Mouse (Mus musculus): ENCODE results near the gene Mpl. TPM values are rescaled to one million over a fixed set of nuclear protein-coding genes. Genes with fewer than 3 reads are reported as not detected.
A peak's percentile ranks its signal among the peaks of the same experiment; 100 is the strongest.

Gene Mpl
- 0.72 and 3.8 TPM in 2 replicates for total RNA-seq (2015; ENCODE audit: low replicate concordance)
- 0.77 TPM in 1 of 2 replicates, not detected in the other for total RNA-seq (2017; ENCODE audit: low replicate concordance)

DNA sequence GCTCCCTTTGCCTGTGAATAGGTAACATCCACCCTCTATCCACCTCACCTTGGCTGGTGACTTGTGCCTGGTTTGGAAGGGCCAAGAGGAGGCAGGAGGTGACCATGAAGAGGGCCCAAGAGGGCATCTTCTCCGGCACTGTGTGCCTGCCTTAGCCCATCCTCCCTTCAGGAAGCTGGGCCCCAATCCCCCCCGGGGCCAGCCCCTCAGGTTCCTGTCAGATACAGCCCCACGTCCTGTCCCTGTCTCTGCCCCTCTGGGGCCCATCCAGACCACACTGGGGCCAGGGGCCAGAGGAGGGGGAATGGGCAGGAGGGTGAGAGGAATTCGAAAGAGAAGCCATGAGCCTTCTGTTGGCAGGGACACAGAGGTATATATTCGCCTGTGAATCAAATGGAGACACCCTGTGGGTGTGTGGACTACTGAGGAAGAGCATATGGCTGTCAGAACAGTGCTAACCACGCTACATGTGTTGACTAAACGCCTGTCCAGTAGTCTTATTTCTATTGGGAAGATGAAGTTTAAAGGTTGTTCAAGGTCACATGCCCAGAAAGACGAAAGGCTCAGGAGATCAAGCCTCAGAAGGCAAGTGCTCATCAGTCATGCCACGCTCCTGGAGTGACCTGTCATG lies at the start of gene Mpl:
Mpl (minus strand) TSS at position 169 of the 631 bp plus-strand sequence.
- no peak for ATAC-seq (replicated peaks; ENCODE audit: low FRiP score, poor library complexity, severe bottlenecking)

- ATAC-seq (replicated peaks; ENCODE audit: low FRiP score, poor library complexity, severe bottlenecking): no peak
Measured at GRCm38 (mm10) chr4:118505551-118505950, 48.2 kb upstream of the Mpl start.

- ATAC-seq (replicated peaks; ENCODE audit: low FRiP score, poor library complexity, severe bottlenecking): no peak
Measured at GRCm38 (mm10) chr4:118500792-118501191, 43.5 kb upstream of the Mpl start.

GRCm38 (mm10) chr4:118500171-118500724 lies 42.9 kb upstream of the Mpl start:
- no peak for ATAC-seq (replicated peaks; ENCODE audit: low FRiP score, poor library complexity, severe bottlenecking)

DNA sequence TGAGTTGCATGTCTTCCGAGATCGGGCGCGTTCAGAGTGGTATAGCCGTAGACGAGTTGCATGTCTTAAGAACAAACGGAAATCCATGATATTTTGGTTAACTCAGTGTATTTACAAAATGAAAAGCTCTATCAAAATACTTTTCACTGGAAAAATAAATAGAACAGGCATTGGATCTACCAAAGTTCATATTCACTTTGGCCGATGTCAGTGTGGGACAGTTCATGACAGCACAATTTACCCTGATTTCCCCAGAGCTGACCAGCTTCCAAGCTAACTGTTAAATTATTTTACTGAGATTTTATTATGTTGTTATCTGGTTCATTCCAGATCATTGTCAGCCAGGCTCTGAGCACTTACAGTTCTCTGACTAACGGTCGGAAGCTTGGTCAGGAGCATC lies 33.1 kb upstream of the Mpl start:
- no peak for ATAC-seq (replicated peaks; ENCODE audit: low FRiP score, poor library complexity, severe bottlenecking)

- no peak for ATAC-seq (replicated peaks; ENCODE audit: low FRiP score, poor library complexity, severe bottlenecking)
Measured at GRCm38 (mm10) chr4:118489717-118490132, 32.4 kb upstream of the Mpl start, which contains the start of gene Tie1. TSS of gene Tie1 (minus strand) at chr4:118490061.

GRCm38 (mm10) chr4:118476773-118477530 lies 19.6 kb upstream of the Mpl start:
- no peak for ATAC-seq (replicated peaks; ENCODE audit: low FRiP score, poor library complexity, severe bottlenecking)

DNA sequence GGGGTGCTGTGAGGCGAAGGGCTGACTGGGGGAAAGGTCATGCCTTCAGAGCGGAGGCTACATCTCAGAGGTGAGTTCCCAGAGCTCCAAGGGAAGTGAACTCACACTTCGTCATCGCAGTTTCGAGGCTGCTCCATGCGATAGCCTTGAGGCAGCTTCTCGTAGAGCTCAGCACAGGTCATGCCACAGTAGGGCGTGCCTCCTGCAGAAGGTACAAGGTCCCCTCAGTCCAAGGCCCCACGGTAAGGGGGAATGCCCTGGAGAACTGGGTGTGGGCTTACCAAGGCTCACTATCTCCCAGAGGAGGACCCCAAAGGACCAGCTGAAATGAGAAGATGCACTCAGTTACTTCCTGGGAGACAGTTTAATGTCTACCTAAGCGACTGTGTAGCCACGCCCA lies 15.4 kb upstream of the Mpl start:
- ATAC-seq (replicated peaks; ENCODE audit: low FRiP score, poor library complexity, severe bottlenecking): no peak

DNA sequence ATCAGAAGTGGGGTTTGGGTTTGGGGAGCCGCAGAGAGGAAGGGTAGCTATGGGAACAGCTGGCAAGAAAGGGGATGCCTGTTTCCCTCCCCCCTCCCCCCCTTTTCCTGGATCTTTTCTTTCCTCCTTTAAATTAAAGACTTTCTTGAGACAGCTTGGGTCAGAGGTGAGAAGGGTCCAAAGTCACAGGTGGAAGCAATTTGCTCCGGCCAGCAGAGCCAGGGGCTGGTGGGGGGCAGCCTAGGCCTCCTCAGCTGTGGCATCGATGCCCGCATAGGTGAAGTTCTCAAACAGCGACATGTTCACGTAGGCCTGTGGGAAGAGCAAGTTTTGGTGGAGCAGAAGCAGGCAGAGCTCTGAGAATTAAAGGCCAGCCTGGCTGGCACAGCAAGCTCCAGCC lies 14.0 kb upstream of the Mpl start:
- ATAC-seq (replicated peaks; ENCODE audit: low FRiP score, poor library complexity, severe bottlenecking): no peak

DNA sequence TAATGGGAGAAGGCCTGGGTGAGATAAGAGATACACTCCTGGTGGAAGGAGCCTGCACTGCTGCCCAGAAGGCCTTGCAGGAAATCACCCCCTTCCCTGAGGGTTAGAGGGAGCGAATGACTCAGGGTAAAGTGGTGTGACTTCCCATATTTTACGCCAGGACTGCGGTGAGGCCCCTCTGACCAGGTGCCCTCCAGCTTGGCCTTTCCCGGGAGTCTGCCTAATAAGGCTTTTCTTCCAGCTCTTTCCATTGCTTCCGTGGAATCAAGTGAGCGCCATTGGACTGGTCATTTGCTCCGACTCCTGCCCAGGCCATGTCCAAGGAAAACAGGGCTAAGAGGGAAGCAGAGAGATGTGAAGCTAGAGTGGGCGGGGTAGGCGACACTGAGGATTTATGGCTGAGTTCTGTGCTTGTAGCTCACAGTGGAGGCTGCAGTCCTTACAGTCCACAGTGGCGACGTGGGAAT lies 8.4 kb upstream of the Mpl start:
- no peak for ATAC-seq (replicated peaks; ENCODE audit: low FRiP score, poor library complexity, severe bottlenecking)

DNA sequence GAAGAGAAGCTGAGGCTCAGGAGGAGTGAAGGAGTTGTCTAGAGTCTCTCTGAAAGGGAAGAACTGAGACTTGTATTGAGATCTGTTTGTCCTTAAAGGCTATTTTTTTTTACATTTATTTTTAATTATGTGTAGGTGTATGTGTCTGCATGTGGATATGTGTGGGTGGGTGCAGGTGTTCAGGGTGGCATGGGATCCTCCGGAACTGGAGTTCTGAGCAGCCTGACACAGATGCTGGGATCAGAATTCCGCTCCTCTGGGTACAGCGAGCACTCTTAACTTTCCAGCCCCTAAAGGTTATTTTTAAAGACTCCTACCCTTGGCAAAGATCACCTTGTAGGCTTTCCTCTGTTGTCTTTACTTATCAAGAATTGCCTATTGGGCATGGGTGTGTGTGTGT lies 7.6 kb upstream of the Mpl start:
- ATAC-seq (replicated peaks; ENCODE audit: low FRiP score, poor library complexity, severe bottlenecking): no peak

DNA sequence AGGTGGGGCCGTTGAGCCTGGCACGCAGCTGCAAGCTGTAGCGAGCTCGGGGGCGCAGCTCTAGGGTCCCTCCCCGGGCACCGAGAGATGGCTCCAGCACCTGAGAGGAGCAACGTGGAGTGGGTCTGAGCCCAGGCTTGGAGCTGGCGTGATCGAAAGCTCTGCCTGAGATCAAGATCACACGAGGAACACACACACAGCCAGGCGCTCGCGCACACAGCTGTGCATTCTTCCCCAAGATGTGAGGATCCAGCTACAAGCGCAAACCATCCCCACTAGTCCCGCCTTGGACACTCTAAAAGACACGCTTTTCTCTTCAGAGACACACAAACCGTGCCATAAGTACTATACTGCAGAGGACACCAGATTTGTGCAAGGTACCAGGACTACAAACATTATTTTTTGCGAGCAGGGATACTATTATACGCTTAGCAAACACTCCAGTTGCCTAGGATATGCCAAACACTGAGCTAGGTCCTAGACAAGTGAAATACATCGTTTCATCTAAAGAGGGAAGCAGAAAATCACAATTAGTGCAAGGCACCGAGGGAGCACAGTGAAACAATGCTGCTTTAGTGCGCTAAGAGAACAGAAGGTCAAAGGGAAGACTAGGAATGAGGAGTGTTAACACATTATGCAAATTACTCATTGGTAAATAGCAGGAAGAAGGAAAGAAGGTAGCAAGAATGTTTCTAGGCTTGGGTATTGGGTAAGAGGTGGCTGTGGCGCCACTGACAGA lies 10.7 kb downstream of the Mpl start:
- ATAC-seq (replicated peaks; ENCODE audit: low FRiP score, poor library complexity, severe bottlenecking): no peak

- ATAC-seq (replicated peaks; ENCODE audit: low FRiP score, poor library complexity, severe bottlenecking): no peak
Measured at GRCm38 (mm10) chr4:118445781-118446414, 11.4 kb downstream of the Mpl start.

GRCm38 (mm10) chr4:118445088-118445487 lies 12.2 kb downstream of the Mpl start:
- ATAC-seq (replicated peaks; ENCODE audit: low FRiP score, poor library complexity, severe bottlenecking): no peak

DNA sequence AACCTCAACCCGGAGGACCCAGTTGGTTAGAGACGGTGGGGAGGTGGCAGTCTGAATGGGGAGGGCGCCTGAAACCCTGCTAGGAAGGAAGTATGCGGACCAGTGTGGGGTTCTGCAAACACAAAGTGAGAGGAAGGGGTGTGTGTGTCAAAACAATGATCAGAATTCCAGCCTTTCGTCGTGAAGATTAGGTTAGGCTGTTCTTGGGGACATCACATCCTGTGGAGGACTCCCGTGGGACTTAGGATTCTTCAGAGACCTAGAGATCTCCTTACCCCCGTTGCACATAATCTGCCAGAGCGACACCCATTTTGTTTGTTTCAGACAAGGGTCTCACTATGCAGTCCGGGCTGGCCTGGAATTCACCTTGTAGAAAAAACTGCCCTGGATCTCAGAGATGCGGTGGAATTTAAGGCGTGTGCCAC lies 19.5 kb downstream of the Mpl start:
- peak; percentile 57 for ATAC-seq (replicated peaks; ENCODE audit: low FRiP score, poor library complexity, severe bottlenecking)

GRCm38 (mm10) chr4:118436820-118437603 lies 20.3 kb downstream of the Mpl start, which contains the start of gene Cdc20:
TSS of gene Cdc20 (minus strand) at chr4:118437352.
- peak; percentile 93 for ATAC-seq (replicated peaks; ENCODE audit: low FRiP score, poor library complexity, severe bottlenecking)

DNA sequence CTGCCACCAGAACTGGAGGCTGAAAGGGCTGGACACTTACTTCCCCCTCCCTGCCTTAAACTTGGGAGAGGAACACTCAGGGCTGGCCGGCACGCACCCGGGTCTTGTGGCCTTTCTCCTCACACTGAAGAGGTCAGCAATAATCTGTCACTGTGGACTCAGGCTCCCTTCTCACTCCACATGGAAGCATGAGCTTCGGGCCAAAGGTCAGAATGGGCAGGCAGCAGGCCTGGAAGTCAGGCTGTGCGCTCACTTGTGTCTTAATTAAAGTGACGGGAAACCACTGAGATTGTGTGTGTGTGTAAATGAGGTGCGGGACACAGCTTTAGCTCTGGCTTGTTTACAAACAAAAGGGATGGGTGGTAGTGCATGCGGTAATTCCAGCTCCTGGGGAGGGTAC lies 25.0 kb downstream of the Mpl start:
- no peak for ATAC-seq (replicated peaks; ENCODE audit: low FRiP score, poor library complexity, severe bottlenecking)

DNA sequence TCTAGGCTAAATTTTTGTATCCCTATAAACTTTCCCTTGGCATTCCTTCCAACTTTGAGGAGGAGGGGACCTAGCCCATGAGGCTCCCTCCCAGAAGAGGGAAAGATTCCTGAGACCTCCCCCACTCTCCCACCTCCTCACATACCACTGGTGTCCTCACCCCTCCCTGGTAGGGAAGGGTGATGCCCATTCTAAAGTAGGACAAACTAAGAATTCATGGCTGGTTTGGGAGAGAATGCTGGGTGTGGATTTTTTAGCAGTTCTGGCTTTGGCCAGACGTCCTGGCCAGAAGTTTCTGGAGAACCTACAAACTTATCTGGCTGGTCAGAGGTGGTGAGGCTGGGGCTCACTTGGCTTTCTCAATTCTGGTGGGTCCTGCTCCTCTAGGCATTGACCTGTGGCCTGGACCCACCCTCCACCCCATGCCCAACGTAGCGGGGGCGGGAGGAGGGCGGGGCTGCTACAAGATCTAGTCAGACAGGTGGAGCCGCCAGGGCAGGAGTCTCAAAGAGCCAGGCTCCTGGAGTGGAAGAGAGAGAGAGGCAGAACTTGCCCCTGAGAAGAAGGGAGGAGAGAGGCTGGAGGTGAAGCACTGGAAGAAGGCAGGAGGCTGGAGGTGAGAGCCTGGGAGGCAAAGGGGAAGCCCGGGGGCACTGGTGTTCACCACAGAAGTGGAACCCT lies 28.0 kb downstream of the Mpl start:
- no peak for ATAC-seq (replicated peaks; ENCODE audit: low FRiP score, poor library complexity, severe bottlenecking)
